Comparison of ENCODE assay signal across 21 mouse cellular contexts in the genomic region with DNA sequence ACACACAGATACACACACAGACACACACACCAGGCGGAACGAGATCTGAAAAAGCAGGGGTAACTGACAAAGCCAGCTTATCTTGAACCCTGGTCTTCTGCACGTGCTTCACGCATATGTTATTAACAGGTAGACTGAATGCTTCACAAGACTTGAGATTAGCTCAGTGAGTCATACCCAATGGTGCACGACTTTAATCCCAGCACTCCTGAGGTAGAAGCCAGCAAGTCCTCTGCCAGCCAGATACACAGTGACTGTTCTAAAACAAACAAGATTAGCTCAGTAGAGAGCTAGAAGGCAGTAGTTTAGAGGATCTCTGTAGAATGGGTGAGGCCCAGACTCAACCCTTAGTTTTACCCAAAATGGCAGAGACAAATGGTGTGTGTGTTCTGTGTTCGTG.
"Had no signal": no experiment of that assay in that cellular context is flagged by ENCODE, and none has a peak within 500 bp of the region (broad histone marks: within the 10 kb centered on the region; RNA-seq: fewer than 3 reads in every experiment).

No protein-coding gene starts in this region.

- H3K27me3 ChIP-seq: limb, embryonic 12.5 days; limb, embryonic 15.5 days; neural tube, embryonic 15.5 days had no signal

- H3K9ac ChIP-seq: limb, embryonic 12.5 days; limb, embryonic 15.5 days; liver, embryonic 14.5 days; liver, postnatal 0 days; lung, embryonic 14.5 days; neural tube, embryonic 12.5 days; neural tube, embryonic 15.5 days had no signal

- ATAC-seq: liver, postnatal 0 days had no signal

- H3K9me3 ChIP-seq: limb, embryonic 12.5 days; limb, embryonic 15.5 days; neural tube, embryonic 12.5 days; neural tube, embryonic 15.5 days had no signal

- H3K27ac ChIP-seq: kidney, postnatal 0 days; liver, embryonic 14.5 days; neural tube, embryonic 12.5 days; neural tube, embryonic 15.5 days had no signal

- H3K4me2 ChIP-seq: limb, embryonic 15.5 days; liver, embryonic 11.5 days; lung, embryonic 14.5 days; midbrain, embryonic 11.5 days; neural tube, embryonic 12.5 days; neural tube, embryonic 15.5 days had no signal

- DNase-seq: kidney, adult 18-20 months; kidney, adult 9 months; kidney, postnatal 25 days; left cerebral cortex, postnatal 4 days; liver, postnatal 0 days; lung, embryonic 14.5 days; lung, postnatal 14 days; lung, postnatal 4 days; midbrain, embryonic 14.5 days; right cerebral cortex, adult 18-20 months; right cerebral cortex, postnatal 14 days; right cerebral cortex, postnatal 4 days; thymus, postnatal 25 days had no signal

- H3K4me3 ChIP-seq: limb, embryonic 12.5 days; limb, embryonic 15.5 days; neural tube, embryonic 12.5 days; neural tube, embryonic 15.5 days had no signal

- H3K36me3 ChIP-seq: limb, embryonic 12.5 days; limb, embryonic 15.5 days; neural tube, embryonic 12.5 days; neural tube, embryonic 15.5 days had no signal
